Mouse (Mus musculus) myocyte (in vitro differentiated cells): ENCODE results near the gene Srxn1. TPM values are rescaled to one million over a fixed set of nuclear protein-coding genes. Genes with fewer than 3 reads are reported as not detected.

ENCODE experiments used
- H3K27me3 ChIP-seq: one replicate; pipeline ENCODE4 v1.6.1; 2011; ENCODE audit not compliant: control insufficient read depth, insufficient read depth, insufficient read length
- H3K36me3 ChIP-seq: one replicate; pipeline ENCODE4 v1.6.1; 2011; ENCODE audit not compliant: control insufficient read depth, insufficient read depth
- H3K4me2 ChIP-seq: one replicate; pipeline ENCODE4 v1.6.1; 2011; ENCODE audit warnings: low read depth, control low read depth
- H3K4me3 ChIP-seq: one replicate; pipeline ENCODE4 v1.5.1; 2011; ENCODE audit warnings: mild to moderate bottlenecking, control low read depth, moderate library complexity
- H3K79me2 ChIP-seq: one replicate; pipeline ENCODE4 v1.6.1; 2011; ENCODE audit not compliant: control insufficient read depth, insufficient read depth
- H3ac ChIP-seq: one replicate; pipeline ENCODE4 v1.6.1; 2011; ENCODE audit not compliant: control insufficient read depth, insufficient read length
- CEBPB ChIP-seq: IDR thresholded peaks from 2 replicates; pipeline ENCODE4 v1.6.1; 2011; ENCODE audit warnings: mild to moderate bottlenecking, moderate library complexity; ENCODE audit not compliant: poor library complexity, insufficient read depth, severe bottlenecking
- E2F4 ChIP-seq: IDR thresholded peaks from one replicate; pipeline ENCODE4 v1.6.1; 2011; ENCODE audit warnings: mild to moderate bottlenecking, control low read depth, moderate library complexity; ENCODE audit not compliant: insufficient read depth
- MAX ChIP-seq: IDR thresholded peaks from one replicate; pipeline ENCODE4 v1.6.1; 2011; ENCODE audit warnings: low read depth, mild to moderate bottlenecking, control low read depth
- MYOD1 ChIP-seq, 3 experiments: IDR thresholded peaks; one replicate each; pipeline ENCODE4 v1.6.1; 2011; ENCODE audit warnings: control low read depth in 2 of 3, low read depth in 2 of 3, mild to moderate bottlenecking in 2 of 3, moderate library complexity in 1 of 3; ENCODE audit not compliant: insufficient read length in 2 of 3, control insufficient read depth in 1 of 3
- MYOG ChIP-seq, 3 experiments: IDR thresholded peaks; one replicate each; pipeline ENCODE4 v1.6.1; 2011; ENCODE audit warnings: control low read depth in 2 of 3, low read depth in 2 of 3, mild to moderate bottlenecking in 2 of 3; ENCODE audit not compliant: insufficient read length in 2 of 3, control insufficient read depth in 1 of 3, insufficient read depth in 1 of 3
- POLR2A ChIP-seq: IDR thresholded peaks from one replicate; pipeline ENCODE4 v1.6.1; 2011; ENCODE audit warnings: low read depth, mild to moderate bottlenecking, control low read depth, moderate library complexity; ENCODE audit not compliant: insufficient read length
- POLR2AphosphoS2 ChIP-seq: IDR thresholded peaks from one replicate; pipeline ENCODE4 v1.6.1; 2011; ENCODE audit warnings: low read depth, control low read depth; ENCODE audit not compliant: insufficient read length
- REST ChIP-seq: IDR thresholded peaks from one replicate; pipeline ENCODE4 v1.6.1; 2011; ENCODE audit warnings: mild to moderate bottlenecking, control low read depth, moderate library complexity; ENCODE audit not compliant: insufficient read depth, insufficient read length
- SRF ChIP-seq: IDR thresholded peaks from one replicate; pipeline ENCODE4 v1.6.1; 2011; ENCODE audit warnings: low read depth; ENCODE audit not compliant: control insufficient read depth, insufficient read length
- TCF12 ChIP-seq: IDR thresholded peaks from one replicate; pipeline ENCODE4 v1.6.1; 2011; ENCODE audit warnings: mild to moderate bottlenecking, control low read depth; ENCODE audit not compliant: poor library complexity, insufficient read depth, severe bottlenecking
- TCF3 ChIP-seq: IDR thresholded peaks from one replicate; pipeline ENCODE4 v1.6.1; 2011; ENCODE audit warnings: low read depth, control low read depth; ENCODE audit not compliant: insufficient read length
- USF1 ChIP-seq: IDR thresholded peaks from one replicate; pipeline ENCODE4 v1.6.1; 2011; ENCODE audit warnings: low read depth, mild to moderate bottlenecking, control low read depth, moderate library complexity
- polyA plus RNA-seq: library from polyadenylated mRNA; unstranded; fragments of >200 nt; fragmentation: generic; extraction: Trizol; gene quantifications from one replicate; pipeline ENCODE4 v1.2.1, GENCODE M21; 2012; ENCODE audit warnings: missing spikeins

The Srxn1 gene
- polyA plus RNA-seq, 1 experiment = 21.7 TPM

- Histone ChIP-seq H3K36me3 (no peaks in the 10 kb centered on the region), H3ac (no peak overlapping the region), H3K27me3 (peaks cover 20% of the 10 kb centered on the region), H3K4me2 (no peak overlapping the region), H3K79me2 (no peaks in the 10 kb centered on the region), H3K4me3 (no peak overlapping the region)
- TF ChIP-seq SRF = no peak
- TF ChIP-seq MAX = no peak
- no peak for TF ChIP-seq POLR2A
- TF ChIP-seq MYOD1 (IDR thresholded peaks at IDR 0.05; ENCODE audit: control insufficient read depth in 1 of 3, insufficient read length in 2 of 3, low read depth in 2 of 3) = no peak
- no peak for TF ChIP-seq MYOG (IDR thresholded peaks at IDR 0.05; ENCODE audit: control insufficient read depth in 1 of 3, insufficient read depth in 1 of 3, insufficient read length in 2 of 3, low read depth in 2 of 3)
Observed at GRCm38 (mm10) chr2:152087111-152087510, 18.2 kb upstream of the Srxn1 start.

DNA sequence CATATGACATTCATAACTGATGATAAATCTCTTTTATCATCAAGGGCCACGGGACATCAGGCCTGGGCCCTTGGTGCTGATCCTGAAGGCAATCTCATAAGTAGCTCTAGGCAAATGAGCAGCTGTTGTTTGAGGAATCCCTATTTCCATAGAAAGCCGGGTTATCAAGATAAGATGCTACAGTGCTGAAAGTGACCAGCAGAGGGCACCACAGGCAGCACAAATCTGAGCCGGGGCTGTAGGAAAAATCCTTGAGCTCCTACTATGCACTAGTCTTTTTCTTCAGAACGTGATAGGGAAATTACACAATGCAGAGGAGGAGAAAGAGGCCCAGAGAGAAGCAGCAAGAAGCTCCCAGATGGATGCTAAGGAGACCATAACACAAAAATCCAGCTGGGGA is 16.2 kb upstream of the Srxn1 start:
- Histone ChIP-seq H3K79me2 (no peaks in the 10 kb centered on the region), H3K27me3 (peaks cover 4% of the 10 kb centered on the region)
- TF ChIP-seq POLR2AphosphoS2 (no peak), TCF3 (no peak), MYOD1 (IDR thresholded peaks at IDR 0.05; ENCODE audit: control insufficient read depth in 1 of 3, insufficient read length in 2 of 3, low read depth in 2 of 3) (no peak), SRF (no peak), TCF12 (no peak), E2F4 (no peak), CEBPB (no peak), MAX (no peak), MYOG (IDR thresholded peaks at IDR 0.05; ENCODE audit: control insufficient read depth in 1 of 3, insufficient read depth in 1 of 3, insufficient read length in 2 of 3, low read depth in 2 of 3) (no peak)

GRCm38 (mm10) chr2:152089581-152089980 is 15.7 kb upstream of the Srxn1 start:
- Histone ChIP-seq H3K27me3 (peaks cover 4% of the 10 kb centered on the region), H3ac (no peak overlapping the region), H3K36me3 (no peaks in the 10 kb centered on the region), H3K4me3 (no peak overlapping the region), H3K4me2 (no peak overlapping the region), H3K79me2 (no peaks in the 10 kb centered on the region)
- no peak for TF ChIP-seq POLR2A
- TF ChIP-seq MAX = no peak
- no peak for TF ChIP-seq SRF
- TF ChIP-seq E2F4 = no peak
- no peak for TF ChIP-seq REST
- TF ChIP-seq CEBPB = no peak
- no peak for TF ChIP-seq MYOD1 (IDR thresholded peaks at IDR 0.05; ENCODE audit: control insufficient read depth in 1 of 3, insufficient read length in 2 of 3, low read depth in 2 of 3)
- no peak for TF ChIP-seq MYOG (IDR thresholded peaks at IDR 0.05; ENCODE audit: control insufficient read depth in 1 of 3, insufficient read depth in 1 of 3, insufficient read length in 2 of 3, low read depth in 2 of 3)
- no peak for TF ChIP-seq POLR2AphosphoS2
- no peak for TF ChIP-seq TCF3
- no peak for TF ChIP-seq USF1
- no peak for TF ChIP-seq TCF12

More for the DNA sequence above, 16.2 kb upstream of the Srxn1 start:
- Histone ChIP-seq H3K4me3 (no peak overlapping the region), H3K4me2 (no peak overlapping the region), H3ac (no peak overlapping the region), H3K36me3 (no peaks in the 10 kb centered on the region)

GRCm38 (mm10) chr2:152090486-152090885 is 14.8 kb upstream of the Srxn1 start:
- no peak for TF ChIP-seq MYOD1 (IDR thresholded peaks at IDR 0.05; ENCODE audit: control insufficient read depth in 1 of 3, insufficient read length in 2 of 3, low read depth in 2 of 3)
- TF ChIP-seq CEBPB = no peak
- no peak for TF ChIP-seq TCF3
- no peak for TF ChIP-seq TCF12
- TF ChIP-seq SRF = no peak
- no peak for TF ChIP-seq MYOG (IDR thresholded peaks at IDR 0.05; ENCODE audit: control insufficient read depth in 1 of 3, insufficient read depth in 1 of 3, insufficient read length in 2 of 3, low read depth in 2 of 3)
- no peak for TF ChIP-seq USF1
- no peak for TF ChIP-seq POLR2A
- TF ChIP-seq MAX = no peak
- TF ChIP-seq POLR2AphosphoS2 = no peak
- TF ChIP-seq REST = no peak
- no peak for TF ChIP-seq E2F4
- Histone ChIP-seq H3K79me2 (no peaks in the 10 kb centered on the region), H3K27me3 (peaks cover 4% of the 10 kb centered on the region), H3K4me2 (no peak overlapping the region), H3ac (no peak overlapping the region), H3K4me3 (no peak overlapping the region), H3K36me3 (no peaks in the 10 kb centered on the region)

DNA sequence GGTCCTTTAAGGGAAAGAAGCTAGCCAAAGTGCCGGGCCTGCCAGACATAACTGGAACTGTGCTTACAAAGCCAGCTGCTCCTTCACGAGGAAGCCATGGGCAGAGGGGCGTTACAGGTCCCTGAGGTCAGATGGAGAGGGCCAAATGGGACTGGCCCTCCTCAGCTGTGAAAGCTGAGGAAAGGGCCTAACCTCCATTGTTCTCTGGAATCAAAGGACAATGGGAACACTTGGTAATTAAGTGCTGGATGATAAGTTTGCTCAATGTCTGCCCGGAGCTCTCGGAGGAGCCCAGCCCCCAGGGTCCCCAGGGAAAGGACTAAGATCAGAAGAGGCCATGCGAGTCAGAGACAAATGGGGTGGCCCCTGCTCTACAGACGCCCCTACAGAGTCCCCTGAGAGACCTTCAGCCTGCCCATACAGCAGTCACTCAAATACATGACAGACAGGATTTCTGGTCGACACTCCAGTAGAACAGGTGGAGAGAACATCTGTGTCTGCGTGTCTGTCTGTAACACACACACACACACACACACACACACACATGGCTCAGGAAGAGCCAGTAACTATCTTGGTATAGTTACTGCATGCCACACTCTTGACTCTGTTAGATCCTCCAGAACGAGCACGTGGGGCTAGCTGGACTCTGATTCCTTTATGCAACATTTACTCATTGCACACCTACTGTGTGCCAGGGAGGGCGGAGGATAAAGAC is 13.8 kb upstream of the Srxn1 start:
- Histone ChIP-seq H3K27me3 (peaks cover 4% of the 10 kb centered on the region), H3K36me3 (no peaks in the 10 kb centered on the region), H3ac (no peak overlapping the region), H3K79me2 (no peaks in the 10 kb centered on the region), H3K4me3 (no peak overlapping the region), H3K4me2 (no peak overlapping the region)
- TF ChIP-seq MYOG (IDR thresholded peaks at IDR 0.05; ENCODE audit: control insufficient read depth in 1 of 3, insufficient read depth in 1 of 3, insufficient read length in 2 of 3, low read depth in 2 of 3) = no peak
- TF ChIP-seq SRF = no peak
- no peak for TF ChIP-seq USF1
- no peak for TF ChIP-seq TCF3
- no peak for TF ChIP-seq REST
- no peak for TF ChIP-seq POLR2A
- no peak for TF ChIP-seq CEBPB
- TF ChIP-seq MAX = no peak
- no peak for TF ChIP-seq MYOD1 (IDR thresholded peaks at IDR 0.05; ENCODE audit: control insufficient read depth in 1 of 3, insufficient read length in 2 of 3, low read depth in 2 of 3)
- no peak for TF ChIP-seq E2F4
- TF ChIP-seq POLR2AphosphoS2 = no peak
- TF ChIP-seq TCF12 = no peak
